Mouse (Mus musculus): ENCODE data around the gene Nat8f2. TPM values are rescaled to one million over a fixed set of nuclear protein-coding genes. Genes with fewer than 3 reads are reported as not detected.

The Nat8f2 gene
- polyA plus RNA-seq, 1 experiment from 2014 or later, result 3.8 TPM

GRCm38 (mm10) chr6:85829462-85829861, 39.5 kb downstream of the Nat8f2 start:
- 50% methylated on average over 1 of the region's 1 CpGs for WGBS
- Histone ChIP-seq H3K4me1 (ENCODE audit: insufficient read depth, low read length) (no peaks in the 10 kb centered on the region), H3K27me3 (ENCODE audit: insufficient read depth, low read length) (no peaks in the 10 kb centered on the region), H3K27ac (ENCODE audit: low read length) (no peak overlapping the region), H3K36me3 (ENCODE audit: insufficient read depth, low read length) (no peaks in the 10 kb centered on the region), H3K9me3 (ENCODE audit: low read length) (no peaks in the 10 kb centered on the region), H3K9ac (replicated peaks; ENCODE audit: low read length) (no peak overlapping the region), H3K4me2 (replicated peaks; ENCODE audit: low read depth, low read length) (no peak overlapping the region), H3K4me3 (ENCODE audit: low read length) (no peak overlapping the region)
- ATAC-seq (ENCODE audit: low FRiP score, low TSS enrichment), result no peak

- H3K4me1 ChIP-seq (ENCODE audit: insufficient read depth, low read length), result no peaks in the 10 kb centered on the region
- H3K4me2 ChIP-seq (replicated peaks; ENCODE audit: low read depth, low read length), result no peak overlapping the region
- H3K4me3 ChIP-seq (ENCODE audit: low read length), result no peak overlapping the region
- H3K27ac ChIP-seq (ENCODE audit: low read length), result no peak overlapping the region
- no peaks in the 10 kb centered on the region for H3K9me3 ChIP-seq (ENCODE audit: low read length)
- no peak for ATAC-seq (ENCODE audit: low FRiP score, low TSS enrichment)
- H3K9ac ChIP-seq (replicated peaks; ENCODE audit: low read length), result no peak overlapping the region
- WGBS, result 76% methylated on average over 2 of the region's 2 CpGs
- no peaks in the 10 kb centered on the region for H3K27me3 ChIP-seq (ENCODE audit: insufficient read depth, low read length)
- no peaks in the 10 kb centered on the region for H3K36me3 ChIP-seq (ENCODE audit: insufficient read depth, low read length)
These were observed 43.1 kb downstream of the Nat8f2 start for GRCm38 (mm10) chr6:85825886-85826285.

- no peak overlapping the region for H3K4me3 ChIP-seq (ENCODE audit: low read length)
- no peaks in the 10 kb centered on the region for H3K36me3 ChIP-seq (ENCODE audit: insufficient read depth, low read length)
- H3K4me1 ChIP-seq (ENCODE audit: insufficient read depth, low read length), result no peaks in the 10 kb centered on the region
- no peak for ATAC-seq (ENCODE audit: low FRiP score, low TSS enrichment)
- H3K27me3 ChIP-seq (ENCODE audit: insufficient read depth, low read length), result no peaks in the 10 kb centered on the region
- H3K9ac ChIP-seq (replicated peaks; ENCODE audit: low read length), result no peak overlapping the region
- H3K4me2 ChIP-seq (replicated peaks; ENCODE audit: low read depth, low read length), result no peak overlapping the region
- H3K27ac ChIP-seq (ENCODE audit: low read length), result no peak overlapping the region
- H3K9me3 ChIP-seq (ENCODE audit: low read length), result no peaks in the 10 kb centered on the region
- WGBS, result 94% methylated on average over 1 of the region's 1 CpGs
These were observed 45.4 kb downstream of the Nat8f2 start for GRCm38 (mm10) chr6:85823382-85824090.

GRCm38 (mm10) chr6:85822286-85822685, 46.7 kb downstream of the Nat8f2 start:
- Histone ChIP-seq H3K9me3 (ENCODE audit: low read length) (no peaks in the 10 kb centered on the region), H3K27ac (ENCODE audit: low read length) (no peak overlapping the region), H3K27me3 (ENCODE audit: insufficient read depth, low read length) (no peaks in the 10 kb centered on the region), H3K4me3 (ENCODE audit: low read length) (no peak overlapping the region), H3K36me3 (ENCODE audit: insufficient read depth, low read length) (no peaks in the 10 kb centered on the region), H3K4me1 (ENCODE audit: insufficient read depth, low read length) (no peaks in the 10 kb centered on the region), H3K9ac (replicated peaks; ENCODE audit: low read length) (no peak overlapping the region), H3K4me2 (replicated peaks; ENCODE audit: low read depth, low read length) (no peak overlapping the region)
- ATAC-seq (ENCODE audit: low FRiP score, low TSS enrichment), result no peak
- 79% methylated on average over 4 of the region's 4 CpGs for WGBS

- Histone ChIP-seq H3K4me3 (ENCODE audit: low read length) (no peak within 1 kb of the TSS), H3K27me3 (ENCODE audit: insufficient read depth, low read length) (no peaks in the 10 kb centered on the region), H3K9me3 (ENCODE audit: low read length) (no peaks in the 10 kb centered on the region), H3K36me3 (ENCODE audit: insufficient read depth, low read length) (no peaks in the 10 kb centered on the region), H3K27ac (ENCODE audit: low read length) (no peak within 1 kb of the TSS), H3K4me2 (replicated peaks; ENCODE audit: low read depth, low read length) (no peak within 1 kb of the TSS), H3K9ac (replicated peaks; ENCODE audit: low read length) (no peak within 1 kb of the TSS), H3K4me1 (ENCODE audit: insufficient read depth, low read length) (no peaks in the 10 kb centered on the region)
- no peak for ATAC-seq (ENCODE audit: low FRiP score, low TSS enrichment)
- 88% methylated on average over 5 of the region's 5 CpGs for WGBS
These were observed 48.1 kb downstream of the Nat8f2 start, which contains the start of the genes Nat8f6 and Nat8f5 for GRCm38 (mm10) chr6:85820837-85821236. Gene Nat8f6 (minus strand): TSS chr6:85820954. Gene Nat8f5 (minus strand): TSS chr6:85820972.

- no peak for ATAC-seq (ENCODE audit: low FRiP score, low TSS enrichment)
- no peaks in the 10 kb centered on the region for H3K4me1 ChIP-seq (ENCODE audit: insufficient read depth, low read length)
- H3K27me3 ChIP-seq (ENCODE audit: insufficient read depth, low read length), result no peaks in the 10 kb centered on the region
- 61% methylated on average over 1 of the region's 1 CpGs for WGBS
- H3K4me2 ChIP-seq (replicated peaks; ENCODE audit: low read depth, low read length), result no peak overlapping the region
- H3K27ac ChIP-seq (ENCODE audit: low read length), result no peak overlapping the region
- no peaks in the 10 kb centered on the region for H3K36me3 ChIP-seq (ENCODE audit: insufficient read depth, low read length)
- H3K4me3 ChIP-seq (ENCODE audit: low read length), result no peak overlapping the region
- H3K9me3 ChIP-seq (ENCODE audit: low read length), result no peaks in the 10 kb centered on the region
- no peak overlapping the region for H3K9ac ChIP-seq (replicated peaks; ENCODE audit: low read length)
These were observed 50.6 kb downstream of the Nat8f2 start for GRCm38 (mm10) chr6:85818338-85818737.

Other genes with a start within 250 kb of the Nat8f2 start
- not detected in 2 replicates for gene Nat8f7, start 156.0 kb downstream of the Nat8f2 start, polyA plus RNA-seq (2015; fragmentation: Nextera tagmentation; extraction: Ambion mirVana)
- 0.14 and 0.19 TPM in 2 replicates for gene Nat8f3, start 103.4 kb downstream of the Nat8f2 start, polyA plus RNA-seq (2015; fragmentation: Nextera tagmentation; extraction: Ambion mirVana)
- gene Nat8f6, start 48.2 kb downstream of the Nat8f2 start, polyA plus RNA-seq (2015; fragmentation: Nextera tagmentation; extraction: Ambion mirVana), result 0.20 TPM in 1 of 2 replicates, not detected in the other
- 0.32 TPM in 1 of 2 replicates, not detected in the other for gene Nat8f5, start 48.2 kb downstream of the Nat8f2 start, polyA plus RNA-seq (2015; fragmentation: Nextera tagmentation; extraction: Ambion mirVana)
- gene Nat8, start 37.1 kb downstream of the Nat8f2 start, polyA plus RNA-seq (2015; fragmentation: Nextera tagmentation; extraction: Ambion mirVana), result 2.6 and 4.3 TPM in 2 replicates
- gene Nat8f4, start 35.7 kb upstream of the Nat8f2 start, polyA plus RNA-seq (2015; fragmentation: Nextera tagmentation; extraction: Ambion mirVana), result 8.2 and 8.6 TPM in 2 replicates
- gene Tprkb, start 42.7 kb upstream of the Nat8f2 start, polyA plus RNA-seq (2015; fragmentation: Nextera tagmentation; extraction: Ambion mirVana), result 35.3 and 41.1 TPM in 2 replicates
- gene Nat8f1, start 46.5 kb upstream of the Nat8f2 start, polyA plus RNA-seq (2015; fragmentation: Nextera tagmentation; extraction: Ambion mirVana), result 96.6 and 128 TPM in 2 replicates
- 40.5 and 48.3 TPM in 2 replicates for gene Dusp11, start 92.5 kb upstream of the Nat8f2 start, polyA plus RNA-seq (2015; fragmentation: Nextera tagmentation; extraction: Ambion mirVana)
- not detected in 2 replicates for gene Figla, start 147.0 kb upstream of the Nat8f2 start, polyA plus RNA-seq (2015; fragmentation: Nextera tagmentation; extraction: Ambion mirVana)
- 5.0 and 6.0 TPM in 2 replicates for gene Add2, start 159.5 kb upstream of the Nat8f2 start, polyA plus RNA-seq (2015; fragmentation: Nextera tagmentation; extraction: Ambion mirVana)

Measured in kidney, embryonic 16.5 days (tissue).